Mouse (Mus musculus) limb, embryonic 10.5 days (tissue): ENCODE measurements around the gene Maco1. TPM values are rescaled to one million over a fixed set of nuclear protein-coding genes. Genes with fewer than 3 reads are reported as not detected.

Experiments used
- DNase-seq: peaks from one replicate; pipeline ENCODE4 v3.0.0-alpha.2; 2017; ENCODE audit warnings: low spot score
- H3K27ac ChIP-seq: fragments of 300-500 bp; sonication (generic); 2 replicates; pipeline ENCODE4 v1.5.1; 2016; ENCODE audit warnings: mild to moderate bottlenecking
- H3K27me3 ChIP-seq: fragments of 300-500 bp; sonication (generic); 2 replicates; pipeline ENCODE4 v1.6.1; 2016; ENCODE audit warnings: low read depth, mild to moderate bottlenecking; ENCODE audit not compliant: poor library complexity, severe bottlenecking
- H3K36me3 ChIP-seq: fragments of 300-500 bp; sonication (generic); 2 replicates; pipeline ENCODE4 v1.6.1; 2016; ENCODE audit warnings: mild to moderate bottlenecking, moderate library complexity
- H3K4me1 ChIP-seq: fragments of 300-500 bp; sonication (generic); 2 replicates; pipeline ENCODE4 v1.6.1; 2016
- H3K4me3 ChIP-seq: fragments of 300-500 bp; sonication (generic); 2 replicates; pipeline ENCODE4 v1.5.1; 2016; ENCODE audit warnings: mild to moderate bottlenecking, moderate library complexity
- H3K9me3 ChIP-seq: fragments of 300-500 bp; sonication (generic); replicated peaks from 2 replicates; pipeline ENCODE4 v1.6.1; 2016; ENCODE audit warnings: mild to moderate bottlenecking
- WGBS: fragments of 180-500 bp; shearing (Covaris S2); methylation state at CpG from one replicate; pipeline ENCODE4 v1.1.7; 2016; 5-methylcytosine and 5-hydroxymethylcytosine counted together
- polyA plus RNA-seq: library from polyadenylated mRNA; unstranded; fragments of >200 nt; fragmentation: Nextera tagmentation; extraction: Ambion mirVana; gene quantifications from 2 replicates; pipeline ENCODE4 v1.2.1, GENCODE M21; 2016

The Maco1 gene
- 38.1 and 48.2 TPM in 2 replicates for polyA plus RNA-seq

GRCm38 (mm10) chr4:134853259-134853636 lies at the start of gene Maco1:
Maco1 (minus strand) TSS chr4:134853345.
- peak; percentile 99 for DNase-seq
- peak within 1 kb of the TSS; percentile 99 for H3K4me3 ChIP-seq
- no peaks in the 10 kb centered on the region for H3K9me3 ChIP-seq

GRCm38 (mm10) chr4:134901126-134901525 lies 48.0 kb upstream of the Maco1 start:
- Histone ChIP-seq H3K4me1 (no peaks in the 10 kb centered on the region), H3K4me3 (no peak overlapping the region), H3K27me3 (no peaks in the 10 kb centered on the region), H3K36me3 (peaks cover 99% of the 10 kb centered on the region), H3K9me3 (no peaks in the 10 kb centered on the region), H3K27ac (no peak overlapping the region)
- no peak for DNase-seq
- 92% methylated on average over 8 of the region's 8 CpGs for WGBS

More at GRCm38 (mm10) chr4:134853259-134853636, at the start of gene Maco1:
- H3K27ac ChIP-seq: peak within 1 kb of the TSS; percentile 98
- peaks cover 35% of the 10 kb centered on the region for H3K4me1 ChIP-seq
- H3K36me3 ChIP-seq: no peaks in the 10 kb centered on the region
- peaks cover 28% of the 10 kb centered on the region for H3K27me3 ChIP-seq
- under 1% methylated on average over 38 of the region's 38 CpGs for WGBS

GRCm38 (mm10) chr4:134897256-134897655 lies 44.1 kb upstream of the Maco1 start:
- Histone ChIP-seq H3K4me1 (no peaks in the 10 kb centered on the region), H3K36me3 (peaks cover 79% of the 10 kb centered on the region)
- WGBS: 94% methylated on average over 6 of the region's 6 CpGs

GRCm38 (mm10) chr4:134892096-134892495 lies 39.0 kb upstream of the Maco1 start:
- 81% methylated on average over 6 of the region's 6 CpGs for WGBS
- Histone ChIP-seq H3K4me1 (peaks cover 11% of the 10 kb centered on the region), H3K36me3 (peaks cover 30% of the 10 kb centered on the region), H3K27me3 (no peaks in the 10 kb centered on the region), H3K9me3 (no peaks in the 10 kb centered on the region), H3K4me3 (no peak overlapping the region), H3K27ac (no peak overlapping the region)
- no peak for DNase-seq

More at GRCm38 (mm10) chr4:134897256-134897655, 44.1 kb upstream of the Maco1 start:
- Histone ChIP-seq H3K27me3 (no peaks in the 10 kb centered on the region), H3K4me3 (no peak overlapping the region), H3K9me3 (no peaks in the 10 kb centered on the region), H3K27ac (no peak overlapping the region)
- no peak for DNase-seq

GRCm38 (mm10) chr4:134884364-134884763 lies 31.2 kb upstream of the Maco1 start:
- WGBS: 93% methylated on average over 4 of the region's 4 CpGs
- H3K36me3 ChIP-seq: no peaks in the 10 kb centered on the region

GRCm38 (mm10) chr4:134883808-134884207 lies 30.7 kb upstream of the Maco1 start:
- Histone ChIP-seq H3K4me3 (no peak overlapping the region), H3K4me1 (peaks cover 19% of the 10 kb centered on the region), H3K36me3 (no peaks in the 10 kb centered on the region), H3K9me3 (no peaks in the 10 kb centered on the region), H3K27me3 (no peaks in the 10 kb centered on the region), H3K27ac (no peak overlapping the region)
- 86% methylated on average over 10 of the region's 10 CpGs for WGBS
- no peak for DNase-seq

More at GRCm38 (mm10) chr4:134884364-134884763, 31.2 kb upstream of the Maco1 start:
- H3K9me3 ChIP-seq: no peaks in the 10 kb centered on the region
- no peak overlapping the region for H3K4me3 ChIP-seq
- peaks cover 18% of the 10 kb centered on the region for H3K4me1 ChIP-seq
- no peaks in the 10 kb centered on the region for H3K27me3 ChIP-seq
- no peak overlapping the region for H3K27ac ChIP-seq
- DNase-seq: no peak

- H3K4me1 ChIP-seq: peaks cover 15% of the 10 kb centered on the region
- H3K36me3 ChIP-seq: no peaks in the 10 kb centered on the region
- no peak overlapping the region for H3K4me3 ChIP-seq
- H3K27ac ChIP-seq: no peak overlapping the region
- H3K27me3 ChIP-seq: no peaks in the 10 kb centered on the region
- H3K9me3 ChIP-seq: no peaks in the 10 kb centered on the region
- peak; percentile 54 for DNase-seq
- WGBS: 35% methylated on average over 7 of the region's 7 CpGs
Observed at GRCm38 (mm10) chr4:134883266-134883665, 30.1 kb upstream of the Maco1 start.

GRCm38 (mm10) chr4:134880041-134880440 lies 26.9 kb upstream of the Maco1 start:
- peak overlapping the region; percentile 46 for H3K4me3 ChIP-seq
- H3K36me3 ChIP-seq: no peaks in the 10 kb centered on the region
- no peaks in the 10 kb centered on the region for H3K9me3 ChIP-seq
- H3K4me1 ChIP-seq: peaks cover 11% of the 10 kb centered on the region
- H3K27me3 ChIP-seq: no peaks in the 10 kb centered on the region
- 0 out of 2 replicates have a peak overlapping the region, but pooled peaks have one; percentile 1 for H3K27ac ChIP-seq
- 31% methylated on average over 6 of the region's 6 CpGs for WGBS
- DNase-seq: peak; percentile 45

- WGBS: 2% methylated on average over 17 of the region's 17 CpGs
- peak; percentile 73 for DNase-seq
- Histone ChIP-seq H3K27ac (peak overlapping the region; percentile 1; the same call in 1 of the 2 replicates), H3K9me3 (no peaks in the 10 kb centered on the region), H3K4me3 (peak overlapping the region; percentile 46), H3K4me1 (peaks cover 11% of the 10 kb centered on the region), H3K27me3 (no peaks in the 10 kb centered on the region), H3K36me3 (no peaks in the 10 kb centered on the region)
Observed at GRCm38 (mm10) chr4:134879410-134879981, 26.4 kb upstream of the Maco1 start.

- Histone ChIP-seq H3K36me3 (no peaks in the 10 kb centered on the region), H3K4me3 (no peak overlapping the region), H3K4me1 (peaks cover 8% of the 10 kb centered on the region), H3K27me3 (peaks cover 9% of the 10 kb centered on the region), H3K27ac (no peak overlapping the region), H3K9me3 (no peaks in the 10 kb centered on the region)
- DNase-seq: no peak
- 86% methylated on average over 9 of the region's 9 CpGs for WGBS
Observed at GRCm38 (mm10) chr4:134876171-134876570, 23.0 kb upstream of the Maco1 start.

GRCm38 (mm10) chr4:134871950-134872349 lies 18.8 kb upstream of the Maco1 start:
- WGBS: 28% methylated on average over 2 of the region's 2 CpGs
- H3K9me3 ChIP-seq: no peaks in the 10 kb centered on the region

GRCm38 (mm10) chr4:134871477-134871876 lies 18.3 kb upstream of the Maco1 start:
- Histone ChIP-seq H3K36me3 (no peaks in the 10 kb centered on the region), H3K9me3 (no peaks in the 10 kb centered on the region)
- 38% methylated on average over 4 of the region's 4 CpGs for WGBS

More at GRCm38 (mm10) chr4:134871950-134872349, 18.8 kb upstream of the Maco1 start:
- Histone ChIP-seq H3K4me3 (no peak overlapping the region), H3K27ac (no peak overlapping the region), H3K27me3 (peaks cover 50% of the 10 kb centered on the region), H3K4me1 (peaks cover 22% of the 10 kb centered on the region), H3K36me3 (no peaks in the 10 kb centered on the region)
- no peak for DNase-seq

GRCm38 (mm10) chr4:134869815-134870375 lies 16.8 kb upstream of the Maco1 start:
- H3K27ac ChIP-seq: 0 out of 2 replicates have a peak overlapping the region, but pooled peaks have one; percentile 38

More at GRCm38 (mm10) chr4:134871477-134871876, 18.3 kb upstream of the Maco1 start:
- Histone ChIP-seq H3K4me1 (peaks cover 22% of the 10 kb centered on the region), H3K27ac (no peak overlapping the region), H3K27me3 (peaks cover 50% of the 10 kb centered on the region), H3K4me3 (no peak overlapping the region)
- no peak for DNase-seq

More at GRCm38 (mm10) chr4:134869815-134870375, 16.8 kb upstream of the Maco1 start:
- 46% methylated on average over 7 of the region's 7 CpGs for WGBS
- Histone ChIP-seq H3K4me1 (peaks cover 22% of the 10 kb centered on the region), H3K27me3 (peaks cover 50% of the 10 kb centered on the region), H3K4me3 (peak overlapping the region; percentile 32), H3K36me3 (no peaks in the 10 kb centered on the region), H3K9me3 (no peaks in the 10 kb centered on the region)
- DNase-seq: no peak
